Mouse (Mus musculus): ENCODE measurements at regions not wholly inside any gene's neighbourhood (a gene's known extent, or its start where the extent isn't known, plus 50 kb on each side); places are given as distances from the start of the nearest gene placed in this dataset.
"Not testable (repeated sequence)": the region's sequence is repeated elsewhere in the genome, so short reads cannot be mapped to it uniquely, and the experiment has no call there.

- not testable (repeated sequence) for TF ChIP-seq CTCF, POLR2A (IDR thresholded peaks at IDR 0.05; ENCODE audit: extremely low read depth, insufficient read depth, low read length)
These were observed 405.6 kb downstream of the Rpia start for GRCm38 (mm10) chr6:70386396-70386795.

Data from cortical plate, adult 2 months (tissue).